Comparison of ENCODE assay signal across 8 mouse cellular contexts in the genomic region with DNA sequence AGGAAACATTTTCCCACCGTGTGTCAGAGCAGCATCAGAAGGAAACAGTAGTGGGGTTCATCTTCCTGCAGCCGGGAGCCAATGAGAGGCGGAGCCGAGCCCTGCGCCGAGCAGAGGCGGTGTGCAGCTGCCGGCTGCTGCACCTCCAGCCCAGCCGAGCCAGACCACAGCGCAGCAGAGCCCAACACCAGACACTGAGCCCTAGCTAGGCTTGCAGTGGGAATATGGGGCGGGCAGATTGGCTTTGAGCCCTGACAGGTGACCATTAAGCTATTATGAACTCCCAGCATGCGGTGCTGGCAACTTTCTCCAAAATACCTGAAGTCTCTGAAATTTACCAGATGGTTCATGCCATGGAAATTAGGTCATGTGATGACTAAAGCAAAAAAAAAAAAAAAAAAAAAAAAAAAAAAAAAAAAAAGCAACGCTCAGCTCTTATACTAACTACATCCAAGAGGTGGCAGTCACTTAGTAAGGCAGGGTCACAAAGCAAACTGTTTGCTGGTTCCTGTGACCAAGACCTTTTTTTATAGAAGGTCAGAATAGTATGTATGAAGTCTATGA.
DNase-seq lines count a peak whose midpoint lies in the region; ATAC-seq and TF ChIP-seq lines count a peak whose summit lies in the region.

No protein-coding gene starts in this region.

- ATAC-seq in forebrain, embryonic 12.5 days (ENCODE audit: low FRiP score) = peak; percentile 99
- ATAC-seq in heart, postnatal 0 days (ENCODE audit: insufficient read depth, low read depth) = peak; percentile 94
- ATAC-seq in liver, postnatal 0 days = peak; percentile 96
- ATAC-seq in neural tube, embryonic 13.5 days (ENCODE audit: low read depth) = peak; percentile 99

- peaks cover 0 to 20% of the 10 kb centered on the region in 2 experiments; a peak in 2 of 4 replicates for H3K4me1 ChIP-seq in CH12.LX (ENCODE audit: control insufficient read depth in 1 of 2, insufficient read depth in 2 of 2)
- no peaks in the 10 kb centered on the region for H3K4me1 ChIP-seq in forebrain, embryonic 12.5 days
- H3K4me1 ChIP-seq in heart, postnatal 0 days (ENCODE audit: control insufficient read depth, insufficient read depth) = peaks cover 3% of the 10 kb centered on the region; the same call in 1 of the 2 replicates
- peaks cover 7% of the 10 kb centered on the region for H3K4me1 ChIP-seq in liver, postnatal 0 days (ENCODE audit: insufficient read depth)
- H3K4me1 ChIP-seq in neural tube, embryonic 13.5 days (replicated peaks) = peaks cover 19% of the 10 kb centered on the region

- WGBS in forebrain, embryonic 12.5 days = 0% methylated on average over 13 of the region's 13 CpGs
- WGBS in heart, postnatal 0 days = under 1% methylated on average over 13 of the region's 13 CpGs
- under 1% methylated on average over 13 of the region's 13 CpGs for WGBS in liver, postnatal 0 days (ENCODE audit: insufficient replicate concordance)
- whole genome bisulfite sequencing in neural tube, embryonic 13.5 days = 0% methylated on average over 13 of the region's 13 CpGs

- H3K9ac ChIP-seq in CH12.LX (ENCODE audit: insufficient read depth, low read depth) = peak overlapping the region; percentile 60; the same call in 1 of the 2 replicates
- peak overlapping the region; percentile 41 for H3K9ac ChIP-seq in forebrain, embryonic 12.5 days
- peak overlapping the region; percentile 42; the same call in 1 of the 2 replicates for H3K9ac ChIP-seq in heart, postnatal 0 days (replicated peaks; ENCODE audit: low read depth, low read length)
- peak overlapping the region; percentile 53 for H3K9ac ChIP-seq in liver, postnatal 0 days (replicated peaks)
- peak overlapping the region; percentile 68 for H3K9ac ChIP-seq in neural tube, embryonic 13.5 days

- in situ Hi-C loops in CH12.LX (cut with MboI; ENCODE audit: low pct_ligation_motif_present, low pct_unique_long_range_greater_than_20kb, low sequenced_read_pairs) = no loop called here

- peak; percentile 51; the same call in 1 of the 2 replicates for TF ChIP-seq EP300 in CH12.LX (IDR thresholded peaks at IDR 0.05; ENCODE audit: low read length)
- peak; percentile 37; the same call in 1 of the 2 replicates for TF ChIP-seq EP300 in heart, postnatal 0 days (IDR thresholded peaks at IDR 0.05; ENCODE audit: low read depth)
- TF ChIP-seq EP300 in liver, postnatal 0 days (IDR thresholded peaks at IDR 0.05; ENCODE audit: low read depth) = no peak

- TF ChIP-seq POLR2A in CH12.LX (IDR thresholded peaks at IDR 0.05; ENCODE audit: low read depth, low read length) = peak; percentile 62

- H3K4me2 ChIP-seq in CH12.LX (ENCODE audit: insufficient read depth, low read depth, poor library complexity, severe bottlenecking) = peak overlapping the region; percentile 99
- peak overlapping the region; percentile 58 for H3K4me2 ChIP-seq in forebrain, embryonic 12.5 days
- H3K4me2 ChIP-seq in heart, postnatal 0 days (ENCODE audit: low read depth, low read length) = peak overlapping the region; percentile 66
- peak overlapping the region; percentile 79 for H3K4me2 ChIP-seq in liver, postnatal 0 days (ENCODE audit: low read depth, low read length)
- peak overlapping the region; percentile 72 for H3K4me2 ChIP-seq in neural tube, embryonic 13.5 days

- dilution Hi-C loops in CH12.LX (cut with MboI; ENCODE audit: extremely low pct_ligation_motif_present, extremely low pct_unique_long_range_greater_than_20kb, low sequenced_read_pairs) = no loop called here

- peak overlapping the region; percentile 61 to 67 (median 62) for H3K4me3 ChIP-seq in CH12.LX (replicated peaks in 1 of 3; ENCODE audit: low read depth in 2 of 3, low read length in 2 of 3, poor library complexity in 1 of 3)
- H3K4me3 ChIP-seq in forebrain, embryonic 12.5 days (replicated peaks) = peak overlapping the region; percentile 45
- H3K4me3 ChIP-seq in heart, postnatal 0 days (ENCODE audit: low read depth, low read length) = peak overlapping the region; percentile 49
- H3K4me3 ChIP-seq in liver, postnatal 0 days (ENCODE audit: low read depth, low read length) = peak overlapping the region; percentile 59
- H3K4me3 ChIP-seq in neural tube, embryonic 13.5 days = peak overlapping the region; percentile 56

- peak in 1 of 2 experiments; percentile 52; a peak in 2 of 4 replicates for TF ChIP-seq CTCF in CH12.LX (conservative IDR thresholded peaks at IDR 0.05 in 1 of 2, IDR thresholded peaks at IDR 0.05 in 1 of 2; ENCODE audit: low read depth in 2 of 2, low read length in 2 of 2)
- no peak for TF ChIP-seq CTCF in heart, postnatal 0 days (IDR thresholded peaks at IDR 0.05; ENCODE audit: low read depth)
- TF ChIP-seq CTCF in liver, postnatal 0 days (IDR thresholded peaks at IDR 0.05; ENCODE audit: low read depth) = peak; percentile 47

- DNase-seq in CH12.LX (ENCODE audit: extremely low read depth) = peak; percentile 73
- peak; percentile 74 for DNase-seq in c-Kit-positive CD71-positive TER-119-positive erythroid progenitor cells, embryonic 14.5 days (ENCODE audit: low spot score)
- DNase-seq in heart, postnatal 0 days (ENCODE audit: low spot score) = peak; percentile 44
- DNase-seq in kidney, postnatal 36 days = peak; percentile 49 to 74
- DNase-seq in liver, postnatal 0 days = peak; percentile 77
- peak; percentile 80 for DNase-seq in telencephalon, adult 2 months (ENCODE audit: low read depth, low spot score)

- H3K27me3 ChIP-seq in CH12.LX (replicated peaks) = no peaks in the 10 kb centered on the region
- H3K27me3 ChIP-seq in forebrain, embryonic 12.5 days = no peaks in the 10 kb centered on the region
- H3K27me3 ChIP-seq in heart, postnatal 0 days (ENCODE audit: control insufficient read depth, insufficient read depth, low read length) = no peaks in the 10 kb centered on the region
- H3K27me3 ChIP-seq in liver, postnatal 0 days (ENCODE audit: insufficient read depth, low read length) = no peaks in the 10 kb centered on the region
- no peaks in the 10 kb centered on the region for H3K27me3 ChIP-seq in neural tube, embryonic 13.5 days

- no peaks in the 10 kb centered on the region for H3K9me3 ChIP-seq in CH12.LX (replicated peaks; ENCODE audit: low read length)
- no peaks in the 10 kb centered on the region for H3K9me3 ChIP-seq in forebrain, embryonic 12.5 days
- no peaks in the 10 kb centered on the region for H3K9me3 ChIP-seq in heart, postnatal 0 days (replicated peaks; ENCODE audit: control insufficient read depth, low read length)
- H3K9me3 ChIP-seq in liver, postnatal 0 days (ENCODE audit: low read length) = no peaks in the 10 kb centered on the region
- no peaks in the 10 kb centered on the region for H3K9me3 ChIP-seq in neural tube, embryonic 13.5 days

- peak; percentile 36 for TF ChIP-seq RAD21 in CH12.LX (IDR thresholded peaks at IDR 0.05; ENCODE audit: low read depth, low read length)

- H3K36me3 ChIP-seq in CH12.LX (replicated peaks in 1 of 2; ENCODE audit: control insufficient read depth in 1 of 2, insufficient read depth in 1 of 2, low read length in 1 of 2) = peaks cover 0 to 10% of the 10 kb centered on the region in 2 experiments
- no peaks in the 10 kb centered on the region for H3K36me3 ChIP-seq in forebrain, embryonic 12.5 days (replicated peaks)
- peaks cover 32% of the 10 kb centered on the region for H3K36me3 ChIP-seq in heart, postnatal 0 days (replicated peaks; ENCODE audit: control insufficient read depth, insufficient read depth, low read length)
- H3K36me3 ChIP-seq in liver, postnatal 0 days (replicated peaks; ENCODE audit: insufficient read depth, low read length) = 0 out of 2 replicates have a peak, but pooled peaks cover 7% of the 10 kb centered on the region
- H3K36me3 ChIP-seq in neural tube, embryonic 13.5 days = 0 out of 2 replicates have a peak, but pooled peaks cover 3% of the 10 kb centered on the region

- no peaks in the 10 kb centered on the region for H3K79me2 ChIP-seq in CH12.LX (replicated peaks; ENCODE audit: control insufficient read depth, extremely low read depth, insufficient read depth, poor library complexity, severe bottlenecking)

- H3K27ac ChIP-seq in CH12.LX (ENCODE audit: insufficient read depth, low read depth) = peak overlapping the region; percentile 60
- peak overlapping the region; percentile 66 for H3K27ac ChIP-seq in forebrain, embryonic 12.5 days
- peak overlapping the region; percentile 86 for H3K27ac ChIP-seq in heart, postnatal 0 days (ENCODE audit: low read depth)
- H3K27ac ChIP-seq in liver, postnatal 0 days (ENCODE audit: low read depth) = peak overlapping the region; percentile 81
- H3K27ac ChIP-seq in neural tube, embryonic 13.5 days (replicated peaks) = peak overlapping the region; percentile 87

TF ChIP-seq in CH12.LX, 34 proteins besides CTCF, POLR2A, EP300 and RAD21 (continues in another document):
- TF ChIP-seq RCOR1 (conservative IDR thresholded peaks at IDR 0.05; ENCODE audit: low read depth, low read length) (no peak), SIN3A (IDR thresholded peaks at IDR 0.05; ENCODE audit: low read length) (peak; percentile 80), TCF12 (IDR thresholded peaks at IDR 0.05; ENCODE audit: low read depth, low read length) (peak; percentile 68), BHLHE40 (IDR thresholded peaks at IDR 0.05; ENCODE audit: low read depth, low read length) (peak; percentile 83), IRF4 (IDR thresholded peaks at IDR 0.05; ENCODE audit: low read depth, low read length) (0 out of 2 replicates have a peak, but pooled peaks have one; percentile 12), SMC3 (IDR thresholded peaks at IDR 0.05; ENCODE audit: low read depth, low read length) (peak; percentile 11; the same call in 1 of the 2 replicates), NRF1 (IDR thresholded peaks at IDR 0.05; ENCODE audit: low read depth, low read length) (no peak), JUN (IDR thresholded peaks at IDR 0.05; ENCODE audit: insufficient read depth, low read depth, low read length) (no peak), ZC3H11A (IDR thresholded peaks at IDR 0.05; ENCODE audit: low read depth, low read length) (no peak), MYC (IDR thresholded peaks at IDR 0.05; ENCODE audit: low read depth, low read length) (peak; percentile 35; the same call in 1 of the 2 replicates), MAX (IDR thresholded peaks at IDR 0.05; ENCODE audit: low read length) (peak; percentile 45), MXI1 (IDR thresholded peaks at IDR 0.05; ENCODE audit: low read depth, low read length) (no peak), MAZ (IDR thresholded peaks at IDR 0.05; ENCODE audit: low read depth, low read length) (no peak), ZNF384 (IDR thresholded peaks at IDR 0.05; ENCODE audit: low read depth, low read length) (peak; percentile 100), TBP (conservative IDR thresholded peaks at IDR 0.05; ENCODE audit: low read depth, low read length) (no peak), CHD2 (IDR thresholded peaks at IDR 0.05; ENCODE audit: low read length) (no peak), USF2 (conservative IDR thresholded peaks at IDR 0.05; ENCODE audit: low read depth, low read length) (peak; percentile 64), HCFC1 (IDR thresholded peaks at IDR 0.05; ENCODE audit: low read depth, low read length) (peak; percentile 47), USF1 (IDR thresholded peaks at IDR 0.05; ENCODE audit: low read depth, low read length) (peak; percentile 73), NELFE (IDR thresholded peaks at IDR 0.05; ENCODE audit: low read depth, low read length) (peak; percentile 58; the same call in 1 of the 2 replicates)

Comparison
In these comparisons a context has a peak if more than half of its experiments do, and no peak if none do; other contexts are left out.
1. Peak in every context shown above with its lines: DNase-seq, ATAC-seq, H3K4me3 ChIP-seq and H3K27ac ChIP-seq.